Mouse (Mus musculus): Measurements from ENCODE around the gene Ppp1r3e. TPM values are rescaled to one million over a fixed set of nuclear protein-coding genes. Genes with fewer than 3 reads are reported as not detected.

The Ppp1r3e gene
- polyA plus RNA-seq, 1 experiment from 2014 or later: 1.3 TPM

DNA sequence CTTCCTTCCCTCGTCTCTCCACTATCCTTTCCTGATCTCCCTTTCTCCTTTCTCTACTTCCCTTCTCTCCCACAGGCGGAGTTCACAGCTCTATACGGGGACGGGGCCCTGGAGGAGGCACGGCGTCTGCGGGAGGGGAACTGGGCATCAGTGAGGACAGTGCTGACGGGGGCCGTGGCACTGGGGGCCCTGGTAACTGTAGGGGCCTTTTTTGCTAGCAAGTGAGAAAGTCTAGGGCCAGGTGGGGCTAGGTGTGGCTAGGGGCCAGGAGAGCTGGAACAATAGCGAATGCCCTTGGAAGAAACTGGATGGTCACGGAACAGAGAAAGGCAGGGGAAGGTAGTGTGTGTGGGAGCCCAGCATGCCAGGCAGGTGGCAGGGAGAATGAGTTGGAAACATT, 8.0 kb upstream of the Ppp1r3e start:
- no peak overlapping the region for H3K9ac ChIP-seq (ENCODE audit: low read depth, low read length)
- H3K9me3 ChIP-seq (ENCODE audit: control insufficient read depth, low read length): no peaks in the 10 kb centered on the region
- ATAC-seq (ENCODE audit: low FRiP score) (no peak), DNase-seq (ENCODE audit: low spot score) (no peak)
- H3K4me2 ChIP-seq (replicated peaks; ENCODE audit: low read depth, low read length): no peak overlapping the region
- no peak overlapping the region for H3K27ac ChIP-seq (ENCODE audit: low read depth, low read length)
- H3K4me1 ChIP-seq (replicated peaks; ENCODE audit: control insufficient read depth, insufficient read depth, low read length): 0 out of 2 replicates have a peak, but pooled peaks cover 4% of the 10 kb centered on the region
- no peaks in the 10 kb centered on the region for H3K27me3 ChIP-seq (ENCODE audit: control insufficient read depth, insufficient read depth, low read length)
- WGBS: 95% methylated on average over 11 of the region's 11 CpGs
- no peaks in the 10 kb centered on the region for H3K36me3 ChIP-seq (ENCODE audit: control insufficient read depth, insufficient read depth, low read length)
- no peak overlapping the region for H3K4me3 ChIP-seq (ENCODE audit: low read depth, low read length)

DNA sequence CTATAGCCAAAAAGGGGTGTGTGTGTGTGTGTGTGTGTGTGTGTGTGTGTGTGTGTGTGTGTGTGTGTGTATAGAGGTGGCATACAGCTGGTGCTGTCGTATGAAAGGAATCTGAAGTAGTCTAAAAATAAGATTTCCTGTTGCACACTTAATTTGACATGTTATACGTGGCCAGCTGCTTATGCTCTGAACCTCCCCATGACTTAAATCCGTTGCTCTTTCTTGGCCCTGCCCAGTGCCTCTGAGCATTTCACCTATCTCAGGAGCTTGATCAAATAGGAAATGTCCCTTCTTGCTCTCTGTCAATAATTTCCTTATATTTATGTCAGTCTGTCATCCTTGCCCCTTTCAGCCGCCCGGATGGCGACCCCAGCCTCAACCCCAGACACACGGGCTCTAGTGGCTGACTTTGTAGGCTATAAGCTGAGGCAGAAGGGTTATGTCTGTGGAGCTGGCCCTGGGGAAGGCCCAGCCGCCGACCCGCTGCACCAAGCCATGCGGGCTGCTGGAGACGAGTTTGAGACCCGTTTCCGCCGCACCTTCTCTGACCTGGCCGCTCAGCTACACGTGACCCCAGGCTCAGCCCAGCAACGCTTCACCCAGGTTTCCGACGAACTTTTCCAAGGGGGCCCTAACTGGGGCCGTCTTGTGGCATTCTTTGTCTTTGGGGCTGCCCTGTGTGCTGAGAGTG, 6.8 kb upstream of the Ppp1r3e start:
- Histone ChIP-seq H3K9ac (ENCODE audit: low read depth, low read length) (peak overlapping the region; percentile 74), H3K4me1 (replicated peaks; ENCODE audit: control insufficient read depth, insufficient read depth, low read length) (0 out of 2 replicates have a peak, but pooled peaks cover 4% of the 10 kb centered on the region), H3K36me3 (ENCODE audit: control insufficient read depth, insufficient read depth, low read length) (no peaks in the 10 kb centered on the region), H3K27me3 (ENCODE audit: control insufficient read depth, insufficient read depth, low read length) (no peaks in the 10 kb centered on the region), H3K9me3 (ENCODE audit: control insufficient read depth, low read length) (no peaks in the 10 kb centered on the region), H3K4me3 (ENCODE audit: low read depth, low read length) (peak overlapping the region; percentile 58), H3K27ac (ENCODE audit: low read depth, low read length) (peak overlapping the region; percentile 89), H3K4me2 (replicated peaks; ENCODE audit: low read depth, low read length) (peak overlapping the region; percentile 59)
- DNase-seq (ENCODE audit: low spot score) (no peak), ATAC-seq (ENCODE audit: low FRiP score) (peak; percentile 23)
- WGBS: 27% methylated on average over 21 of the region's 21 CpGs

DNA sequence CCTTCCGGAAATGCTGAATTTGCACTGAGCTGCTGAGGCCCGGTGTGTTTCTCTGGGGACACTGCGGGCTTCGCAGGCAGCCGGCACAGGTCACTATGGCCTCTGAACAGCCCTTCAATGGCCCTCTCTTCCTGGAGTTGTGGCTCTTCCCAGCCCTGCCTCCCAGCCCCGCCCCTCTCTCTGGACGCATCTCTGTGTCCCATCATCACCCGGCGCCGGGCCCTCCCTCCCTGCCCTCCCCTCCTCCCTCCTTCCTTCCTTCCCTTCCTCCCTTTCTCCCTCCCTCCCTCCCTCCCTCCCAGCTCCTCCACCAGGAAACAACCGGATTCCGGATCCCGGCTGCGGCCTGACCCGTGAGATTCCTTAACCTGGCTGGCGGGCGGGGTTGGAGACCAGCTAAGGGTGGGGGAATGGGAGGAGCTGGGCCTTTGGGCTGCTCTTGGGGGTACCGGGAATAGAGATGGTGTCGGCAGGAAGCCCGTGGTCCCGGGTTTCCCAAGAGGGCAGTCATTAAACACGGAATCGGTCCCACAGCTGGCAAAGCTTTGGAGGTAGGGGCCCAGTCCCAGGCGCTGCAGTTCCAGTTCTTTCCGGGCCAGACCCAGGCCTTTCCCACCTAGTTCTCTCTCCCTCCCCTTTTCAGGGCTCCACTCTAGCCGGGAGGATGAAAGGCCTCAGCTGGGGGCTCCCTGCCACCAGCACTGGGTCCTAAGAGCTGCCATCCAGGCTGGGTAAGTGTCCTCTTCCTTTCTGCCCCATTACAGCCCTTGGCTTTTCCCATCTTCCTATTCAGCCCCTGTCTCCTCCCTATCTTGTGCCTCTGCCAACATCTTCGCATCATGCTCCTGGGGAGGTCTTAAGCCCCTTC, 6.0 kb upstream of the Ppp1r3e start, which contains the start of the genes Bcl2l2 and Gm20521:
TSS of gene Bcl2l2 (plus strand) at position 224 of the 868 bp plus-strand sequence.
TSS of gene Gm20521 (plus strand) at position 288 of the 868 bp plus-strand sequence.
- no peaks in the 10 kb centered on the region for H3K27me3 ChIP-seq (ENCODE audit: control insufficient read depth, insufficient read depth, low read length)
- no peaks in the 10 kb centered on the region for H3K9me3 ChIP-seq (ENCODE audit: control insufficient read depth, low read length)
- DNase-seq (ENCODE audit: low spot score) (peak; percentile 91), ATAC-seq (ENCODE audit: low FRiP score) (peak; percentile 91)
- peak within 1 kb of the TSS; percentile 74 for H3K9ac ChIP-seq (ENCODE audit: low read depth, low read length)
- H3K4me2 ChIP-seq (replicated peaks; ENCODE audit: low read depth, low read length): peak within 1 kb of the TSS; percentile 59
- peak within 1 kb of the TSS; percentile 89 for H3K27ac ChIP-seq (ENCODE audit: low read depth, low read length)
- H3K36me3 ChIP-seq (ENCODE audit: control insufficient read depth, insufficient read depth, low read length): no peaks in the 10 kb centered on the region
- under 1% methylated on average over 26 of the region's 27 CpGs for WGBS
- H3K4me3 ChIP-seq (ENCODE audit: low read depth, low read length): peak within 1 kb of the TSS; percentile 58
- 0 out of 2 replicates have a peak, but pooled peaks cover 4% of the 10 kb centered on the region for H3K4me1 ChIP-seq (replicated peaks; ENCODE audit: control insufficient read depth, insufficient read depth, low read length)

DNA sequence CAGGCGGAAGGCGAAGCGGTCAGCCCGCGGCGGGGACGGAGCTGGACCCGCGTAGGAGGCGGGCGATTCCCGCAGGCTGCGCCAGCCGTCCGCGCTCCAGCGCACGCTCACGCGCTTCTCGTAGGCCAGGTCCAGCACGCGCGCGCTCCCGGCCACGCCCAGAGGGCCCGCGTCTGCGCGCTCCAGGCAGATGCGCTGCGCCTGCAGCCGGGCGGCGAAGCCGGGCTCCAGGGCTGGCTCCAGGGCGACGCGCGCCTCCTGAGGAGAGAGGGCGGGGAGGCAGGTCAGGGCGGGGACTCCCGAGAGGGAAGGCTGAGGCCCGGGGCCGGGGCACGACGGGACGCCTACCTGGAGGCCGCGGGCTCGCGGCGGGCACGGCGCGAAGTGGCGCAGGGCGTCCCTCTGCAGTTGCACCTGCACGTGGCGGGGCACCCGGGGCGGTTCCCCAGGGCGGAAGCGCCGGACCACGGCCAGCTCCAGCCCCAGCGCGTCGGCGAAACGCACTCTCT, 757 bp downstream of the Ppp1r3e start:
- H3K9me3 ChIP-seq (ENCODE audit: control insufficient read depth, low read length): no peaks in the 10 kb centered on the region
- DNase-seq (ENCODE audit: low spot score): peak; percentile 96
- H3K4me3 ChIP-seq (ENCODE audit: low read depth, low read length): peak overlapping the region; percentile 67
- peak overlapping the region; percentile 74 for H3K27ac ChIP-seq (ENCODE audit: low read depth, low read length)
- no peaks in the 10 kb centered on the region; the same call in 1 of the 2 replicates for H3K4me1 ChIP-seq (replicated peaks; ENCODE audit: control insufficient read depth, insufficient read depth, low read length)
- no peaks in the 10 kb centered on the region for H3K36me3 ChIP-seq (ENCODE audit: control insufficient read depth, insufficient read depth, low read length)
- H3K4me2 ChIP-seq (replicated peaks; ENCODE audit: low read depth, low read length): peak overlapping the region; percentile 99
- H3K27me3 ChIP-seq (ENCODE audit: control insufficient read depth, insufficient read depth, low read length): no peaks in the 10 kb centered on the region
- peak overlapping the region; percentile 84 for H3K9ac ChIP-seq (ENCODE audit: low read depth, low read length)
- peak; percentile 92 for ATAC-seq (ENCODE audit: low FRiP score)
- under 1% methylated on average over 67 of the region's 72 CpGs for WGBS

GRCm38 (mm10) chr14:54875844-54876538, 1.4 kb downstream of the Ppp1r3e start:
- no peaks in the 10 kb centered on the region for H3K36me3 ChIP-seq (ENCODE audit: control insufficient read depth, insufficient read depth, low read length)
- ATAC-seq (ENCODE audit: low FRiP score) (peak; percentile 63), DNase-seq (ENCODE audit: low spot score) (no peak)
- no peaks in the 10 kb centered on the region; the same call in 1 of the 2 replicates for H3K4me1 ChIP-seq (replicated peaks; ENCODE audit: control insufficient read depth, insufficient read depth, low read length)
- 2% methylated on average over 36 of the region's 36 CpGs for WGBS
- H3K4me3 ChIP-seq (ENCODE audit: low read depth, low read length): peak overlapping the region; percentile 67
- peak overlapping the region; percentile 84 for H3K9ac ChIP-seq (ENCODE audit: low read depth, low read length)
- no peaks in the 10 kb centered on the region for H3K9me3 ChIP-seq (ENCODE audit: control insufficient read depth, low read length)
- peak overlapping the region; percentile 74 for H3K27ac ChIP-seq (ENCODE audit: low read depth, low read length)
- H3K4me2 ChIP-seq (replicated peaks; ENCODE audit: low read depth, low read length): peak overlapping the region; percentile 99
- no peaks in the 10 kb centered on the region for H3K27me3 ChIP-seq (ENCODE audit: control insufficient read depth, insufficient read depth, low read length)

DNA sequence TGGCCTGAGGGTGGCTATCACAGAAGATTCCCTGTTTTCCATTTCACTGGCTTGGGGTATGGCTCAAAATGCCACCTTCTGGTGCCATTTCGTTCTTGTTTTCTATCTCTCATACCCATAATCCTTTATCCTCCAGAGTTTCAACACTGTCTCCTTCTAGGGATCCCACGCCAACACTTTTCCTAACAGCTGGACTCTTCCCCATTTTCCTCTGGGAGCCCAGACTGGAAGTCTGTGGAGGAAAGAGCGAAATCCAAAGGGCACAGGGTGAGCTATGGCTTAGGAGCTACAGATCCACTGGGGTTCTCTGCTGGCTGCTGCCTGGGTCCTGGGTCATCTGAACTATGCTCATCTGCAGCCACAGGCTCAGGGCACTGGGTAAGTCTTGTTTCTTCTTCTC, 3.2 kb downstream of the Ppp1r3e start:
- Histone ChIP-seq H3K4me1 (replicated peaks; ENCODE audit: control insufficient read depth, insufficient read depth, low read length) (no peaks in the 10 kb centered on the region; the same call in 1 of the 2 replicates), H3K27ac (ENCODE audit: low read depth, low read length) (no peak overlapping the region), H3K27me3 (ENCODE audit: control insufficient read depth, insufficient read depth, low read length) (no peaks in the 10 kb centered on the region), H3K4me3 (ENCODE audit: low read depth, low read length) (no peak overlapping the region), H3K9ac (ENCODE audit: low read depth, low read length) (no peak overlapping the region), H3K9me3 (ENCODE audit: control insufficient read depth, low read length) (no peaks in the 10 kb centered on the region), H3K4me2 (replicated peaks; ENCODE audit: low read depth, low read length) (no peak overlapping the region), H3K36me3 (ENCODE audit: control insufficient read depth, insufficient read depth, low read length) (no peaks in the 10 kb centered on the region)
- no peak for DNase-seq (ENCODE audit: low spot score)
- 82% methylated on average over 3 of the region's 3 CpGs for WGBS
- ATAC-seq (ENCODE audit: low FRiP score): no peak

DNA sequence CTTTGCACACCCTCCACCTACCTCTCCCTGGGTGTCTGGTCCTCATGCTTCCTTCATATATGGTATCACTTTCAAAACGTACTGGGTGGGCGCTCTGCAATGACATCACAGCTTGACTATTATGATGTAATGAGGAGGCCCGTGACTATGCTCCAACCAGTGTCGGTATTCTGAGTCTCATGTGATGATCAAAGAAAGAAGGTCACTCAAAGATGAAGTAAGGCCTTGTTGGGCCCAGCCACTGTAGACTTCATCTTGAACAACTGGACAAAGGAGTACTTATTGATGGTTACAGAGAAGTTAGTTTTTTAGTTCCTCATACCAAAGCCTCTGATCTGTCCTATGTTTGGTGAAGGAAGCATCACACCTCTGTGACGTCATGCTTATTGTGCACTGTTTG, 6.5 kb downstream of the Ppp1r3e start, which contains the start of gene Homez:
TSS of gene Homez (minus strand) at position 101 of the 400 bp plus-strand sequence.
- H3K9me3 ChIP-seq (ENCODE audit: control insufficient read depth, low read length): no peaks in the 10 kb centered on the region
- no peaks in the 10 kb centered on the region for H3K36me3 ChIP-seq (ENCODE audit: control insufficient read depth, insufficient read depth, low read length)
- no peak within 1 kb of the TSS for H3K9ac ChIP-seq (ENCODE audit: low read depth, low read length)
- DNase-seq (ENCODE audit: low spot score) (no peak), ATAC-seq (ENCODE audit: low FRiP score) (no peak)
- no peaks in the 10 kb centered on the region for H3K27me3 ChIP-seq (ENCODE audit: control insufficient read depth, insufficient read depth, low read length)
- H3K4me3 ChIP-seq (ENCODE audit: low read depth, low read length): no peak within 1 kb of the TSS
- no peak within 1 kb of the TSS for H3K27ac ChIP-seq (ENCODE audit: low read depth, low read length)
- 89% methylated on average over 5 of the region's 5 CpGs for WGBS
- H3K4me1 ChIP-seq (replicated peaks; ENCODE audit: control insufficient read depth, insufficient read depth, low read length): no peaks in the 10 kb centered on the region; the same call in 1 of the 2 replicates
- H3K4me2 ChIP-seq (replicated peaks; ENCODE audit: low read depth, low read length): no peak within 1 kb of the TSS

DNA sequence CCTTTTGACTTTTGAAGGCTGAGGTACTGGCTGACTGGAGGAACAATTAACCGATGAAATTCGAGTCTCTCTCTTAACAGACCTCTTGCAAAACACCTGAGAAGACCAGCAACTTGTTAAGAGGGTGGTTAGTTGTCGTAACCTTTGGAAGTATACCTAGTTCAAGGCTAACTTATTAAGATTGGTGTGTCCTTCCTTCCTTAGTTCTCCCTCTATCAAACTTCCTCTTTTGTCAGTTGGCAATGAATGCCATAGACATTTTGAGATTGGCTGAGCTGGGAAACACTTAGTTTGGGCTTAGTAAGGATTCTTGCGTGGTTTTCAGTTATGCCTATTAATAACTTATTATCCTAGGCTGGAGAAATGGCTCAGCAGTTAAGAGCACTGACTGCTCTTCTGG, 9.3 kb downstream of the Ppp1r3e start:
- WGBS: 87% methylated on average over 4 of the region's 4 CpGs
- H3K27ac ChIP-seq (ENCODE audit: low read depth, low read length): no peak overlapping the region

More for the DNA sequence above, 9.3 kb downstream of the Ppp1r3e start:
- H3K36me3 ChIP-seq (ENCODE audit: control insufficient read depth, insufficient read depth, low read length): no peaks in the 10 kb centered on the region
- no peak overlapping the region for H3K4me3 ChIP-seq (ENCODE audit: low read depth, low read length)
- H3K4me2 ChIP-seq (replicated peaks; ENCODE audit: low read depth, low read length): no peak overlapping the region
- no peaks in the 10 kb centered on the region for H3K9me3 ChIP-seq (ENCODE audit: control insufficient read depth, low read length)
- H3K4me1 ChIP-seq (replicated peaks; ENCODE audit: control insufficient read depth, insufficient read depth, low read length): no peaks in the 10 kb centered on the region
- H3K27me3 ChIP-seq (ENCODE audit: control insufficient read depth, insufficient read depth, low read length): no peaks in the 10 kb centered on the region
- DNase-seq (ENCODE audit: low spot score) (no peak), ATAC-seq (ENCODE audit: low FRiP score) (no peak)
- H3K9ac ChIP-seq (ENCODE audit: low read depth, low read length): no peak overlapping the region

Data from hindbrain, embryonic 11.5 days (tissue).